Mouse (Mus musculus): ENCODE data around the gene Cdh18.

Cdh18 gene

DNA sequence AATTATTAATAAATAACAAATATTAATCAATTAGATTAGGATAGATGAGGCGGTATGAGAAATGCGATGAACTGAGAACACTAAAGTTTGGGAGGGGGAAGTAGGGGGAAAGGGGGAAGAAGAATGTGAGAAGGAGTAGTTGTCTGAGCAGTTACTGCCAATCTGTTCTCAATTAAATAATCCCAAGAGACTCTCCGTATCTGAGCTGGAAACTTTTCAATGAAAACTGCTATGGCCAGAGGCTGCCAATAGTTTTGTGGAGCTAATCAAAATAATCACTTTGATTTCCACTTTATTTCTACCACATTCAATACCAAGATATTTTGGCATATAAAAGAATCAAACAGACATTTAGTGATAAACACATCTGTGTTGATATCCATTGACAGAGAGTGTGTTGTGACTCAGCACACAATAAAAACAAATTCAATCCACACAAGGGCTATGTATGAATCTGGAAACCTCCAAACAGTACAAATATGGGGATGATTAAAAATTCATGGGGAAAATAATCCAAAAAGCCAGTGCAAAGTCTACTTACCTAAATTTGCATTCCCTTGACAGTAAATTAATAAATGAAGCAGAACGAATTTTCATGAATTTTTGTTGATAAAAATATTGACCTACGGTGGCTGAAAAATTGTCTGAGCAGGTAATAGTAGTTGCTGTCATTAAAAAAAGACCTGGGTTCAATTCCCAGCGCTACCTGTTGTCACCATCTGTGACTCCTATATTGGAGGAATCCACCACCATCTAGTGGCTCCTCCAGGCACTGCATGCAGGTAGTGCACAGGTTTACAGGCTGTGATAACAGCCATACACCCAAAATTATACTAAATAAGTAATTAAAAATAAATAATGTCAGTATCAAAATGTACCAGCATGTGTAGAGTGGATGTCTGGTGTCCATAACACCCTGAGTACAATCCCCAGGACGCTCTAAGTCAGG, 922.0 kb downstream of the Cdh18 start:
- no peak for DNase-seq

DNA sequence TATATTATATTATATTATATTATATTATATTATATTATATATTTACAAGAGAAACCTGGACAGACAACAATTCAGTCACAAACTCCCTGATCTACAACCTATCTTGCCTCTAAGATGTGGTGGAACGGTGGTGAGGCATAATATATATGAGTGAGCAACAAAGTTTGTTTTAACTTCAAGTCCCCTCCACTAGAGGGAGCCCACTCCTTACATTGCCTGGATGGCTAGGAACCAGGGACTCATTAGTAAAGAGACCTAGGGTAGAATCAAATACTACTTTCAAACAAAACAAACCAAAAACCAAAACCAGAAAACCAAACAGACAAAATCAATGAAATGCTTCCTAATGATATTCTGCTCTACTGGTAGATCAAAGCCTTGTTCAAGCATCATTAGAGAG, 937.5 kb downstream of the Cdh18 start:
- no peak for DNase-seq

DNA sequence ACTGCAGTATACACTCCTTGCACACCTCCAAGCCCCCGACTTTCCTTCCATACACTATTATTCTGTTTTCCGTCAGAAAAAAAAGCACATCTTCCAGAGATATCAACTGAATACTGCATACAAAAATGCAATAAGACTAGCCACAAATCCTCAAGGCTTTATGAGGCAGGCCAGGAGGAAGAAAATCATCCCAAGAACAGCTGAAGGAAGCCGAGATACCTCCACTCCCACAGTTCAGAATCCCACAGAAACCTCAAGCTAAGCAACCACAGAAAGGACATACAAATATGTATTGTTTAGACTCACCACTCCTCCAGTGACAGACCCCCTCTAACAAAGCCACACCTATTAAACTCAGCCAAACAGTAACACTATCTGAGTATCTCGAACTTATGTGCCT, 957.7 kb downstream of the Cdh18 start:
- DNase-seq = no peak

DNA sequence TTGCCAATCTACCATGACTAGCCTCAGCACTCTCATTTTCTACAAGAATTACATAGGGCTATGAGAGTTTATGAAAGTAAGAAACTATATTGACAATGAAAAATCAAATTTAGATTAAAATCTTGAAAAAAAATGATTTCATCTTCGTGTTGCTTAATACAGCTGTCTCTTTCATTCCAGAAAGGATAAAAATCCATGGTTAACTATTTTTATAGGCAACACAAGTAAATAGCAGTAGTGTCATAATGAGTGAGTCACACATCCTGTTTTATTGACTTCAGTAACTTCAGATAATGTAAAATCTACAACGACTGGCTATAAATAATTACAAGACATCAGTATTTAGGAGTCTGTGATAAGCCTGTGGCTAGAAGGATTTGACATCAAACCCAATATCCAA, 960.9 kb downstream of the Cdh18 start:
- no peak for DNase-seq

DNA sequence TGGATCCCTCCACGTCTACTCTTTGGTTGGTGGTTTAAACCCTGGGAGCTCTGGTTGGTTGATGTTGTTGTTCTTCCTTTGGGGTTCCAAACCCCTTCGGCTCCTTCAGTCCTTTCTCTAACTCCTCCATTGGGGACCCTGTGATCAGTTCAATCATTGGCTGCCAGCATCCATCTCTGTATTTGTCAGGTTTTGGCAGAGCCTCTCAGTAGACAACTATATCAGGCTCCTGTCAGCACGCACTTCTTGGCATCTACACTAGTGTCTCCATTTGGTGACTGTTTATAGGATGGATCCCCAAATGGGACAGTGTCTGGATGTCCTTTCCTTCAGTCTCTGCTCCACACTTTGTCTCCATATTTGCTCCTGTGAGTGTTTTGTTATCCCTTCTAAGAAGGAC, 967.0 kb downstream of the Cdh18 start:
- DNase-seq = no peak

DNA sequence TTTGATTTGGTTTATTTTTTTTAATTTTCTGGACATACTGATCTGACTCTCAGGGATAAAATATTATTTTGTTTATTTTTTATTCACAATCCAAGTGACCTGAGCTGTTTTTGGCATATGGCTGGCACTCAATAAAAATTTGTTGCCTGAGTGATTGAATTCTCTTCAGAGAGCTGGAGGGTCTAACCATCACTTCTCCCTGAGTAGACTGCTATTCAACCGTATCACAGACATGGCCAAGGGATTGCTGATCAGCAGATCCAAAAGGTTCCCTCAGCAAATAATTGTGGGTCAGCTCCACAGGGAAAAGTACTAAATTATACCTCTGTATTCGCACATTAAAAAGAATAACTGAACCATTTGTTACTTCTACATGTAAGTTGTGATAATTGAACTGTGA, 969.3 kb downstream of the Cdh18 start:
- DNase-seq = no peak

Measured in thymus, postnatal 25 days (tissue).